8 mouse cellular contexts compared by ENCODE assay signal in the genomic region with DNA sequence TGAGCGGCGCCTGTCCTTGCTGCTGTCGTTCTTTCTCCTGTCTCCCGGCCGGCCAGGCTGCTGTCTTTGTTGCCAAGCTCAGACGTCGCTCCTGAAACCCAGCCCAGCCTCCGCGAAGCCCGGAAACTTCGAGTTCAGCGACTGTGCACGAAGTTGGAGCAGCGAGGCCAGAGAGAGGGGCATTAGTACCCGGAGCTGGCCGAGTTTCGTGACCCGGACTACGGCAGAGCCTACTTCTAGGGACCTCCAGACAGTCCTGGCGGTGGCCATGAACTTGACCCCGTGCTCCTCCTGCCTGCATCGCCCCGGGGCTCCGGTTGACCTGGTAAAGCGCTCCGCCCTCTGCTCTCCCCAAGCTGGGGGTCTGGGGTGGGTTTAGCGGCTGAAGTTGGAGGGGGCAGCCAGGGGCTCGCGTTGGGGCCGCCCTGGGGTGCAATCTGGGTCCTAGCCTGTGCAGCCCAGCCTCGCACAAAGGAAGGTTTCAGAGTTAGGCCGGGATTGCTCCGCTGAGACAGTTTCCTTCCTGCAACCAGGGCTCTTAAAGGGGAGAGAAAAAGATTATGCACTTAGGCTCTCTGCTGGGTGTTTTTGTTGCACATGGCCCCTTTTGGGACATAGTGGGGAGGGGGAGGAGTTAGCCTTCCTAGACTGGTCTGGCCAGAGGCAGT.
A peak's percentile ranks its signal among the peaks of the same experiment; 100 is the strongest.
DNase-seq lines count a peak whose midpoint lies in the region; ATAC-seq and TF ChIP-seq lines count a peak whose summit lies in the region.

No protein-coding gene starts in this region.

- H3K4me3 ChIP-seq in embryonic facial prominence, embryonic 14.5 days (ENCODE audit: low read depth, low read length), result peak overlapping the region; percentile 53
- peak overlapping the region; percentile 56 for H3K4me3 ChIP-seq in heart, embryonic 15.5 days
- peak overlapping the region; percentile 38 for H3K4me3 ChIP-seq in kidney, postnatal 0 days (replicated peaks; ENCODE audit: low read depth, low read length)

- ATAC-seq in embryonic facial prominence, embryonic 14.5 days (ENCODE audit: low read depth), result peak; percentile 60
- ATAC-seq in heart, embryonic 15.5 days (replicated peaks; ENCODE audit: insufficient number of reproducible peaks, insufficient read depth, low FRiP score, low read depth), result peak; percentile 66
- peak; percentile 69 for ATAC-seq in kidney, postnatal 0 days (replicated peaks; ENCODE audit: low FRiP score, low read depth)

- no peaks in the 10 kb centered on the region for H3K27me3 ChIP-seq in embryonic facial prominence, embryonic 14.5 days (replicated peaks; ENCODE audit: control insufficient read depth, insufficient read depth, low read length)
- no peaks in the 10 kb centered on the region for H3K27me3 ChIP-seq in heart, embryonic 15.5 days
- no peaks in the 10 kb centered on the region for H3K27me3 ChIP-seq in kidney, postnatal 0 days (ENCODE audit: insufficient read depth, low read length)

- 0 out of 2 replicates have a peak, but pooled peaks cover 4% of the 10 kb centered on the region for H3K36me3 ChIP-seq in embryonic facial prominence, embryonic 14.5 days (ENCODE audit: control insufficient read depth, insufficient read depth, low read length)
- H3K36me3 ChIP-seq in heart, embryonic 15.5 days, result no peaks in the 10 kb centered on the region
- no peaks in the 10 kb centered on the region for H3K36me3 ChIP-seq in kidney, postnatal 0 days (ENCODE audit: insufficient read depth, low read length)

- DNase-seq in urinary bladder, adult 18-20 months (ENCODE audit: low spot score in 2 of 2), result peak; percentile 71
- DNase-seq in urinary bladder, adult 2 months (ENCODE audit: low spot score), result no peak
- peak; percentile 74 for DNase-seq in embryonic facial prominence, embryonic 14.5 days (ENCODE audit: low spot score)
- peak; percentile 75 for DNase-seq in kidney, postnatal 0 days (ENCODE audit: low spot score)
- peak; percentile 80 for DNase-seq in lung, postnatal 36 days
- peak; percentile 44 for DNase-seq in right cerebral cortex, postnatal 4 days
- DNase-seq in frontal cortex, postnatal 10 days (ENCODE audit: low spot score in 2 of 2), result no peak

- peaks cover 9% of the 10 kb centered on the region for H3K4me1 ChIP-seq in embryonic facial prominence, embryonic 14.5 days (ENCODE audit: control insufficient read depth, insufficient read depth, low read length)
- peaks cover 23% of the 10 kb centered on the region for H3K4me1 ChIP-seq in heart, embryonic 15.5 days (replicated peaks)
- peaks cover 9% of the 10 kb centered on the region; the same call in 1 of the 2 replicates for H3K4me1 ChIP-seq in kidney, postnatal 0 days (replicated peaks; ENCODE audit: insufficient read depth, low read length)

- peak overlapping the region; percentile 86 for H3K9ac ChIP-seq in embryonic facial prominence, embryonic 14.5 days (ENCODE audit: low read depth, low read length)
- peak overlapping the region; percentile 83 for H3K9ac ChIP-seq in heart, embryonic 15.5 days
- H3K9ac ChIP-seq in kidney, postnatal 0 days (ENCODE audit: low read depth, low read length), result peak overlapping the region; percentile 71

- peak overlapping the region; percentile 87 for H3K4me2 ChIP-seq in embryonic facial prominence, embryonic 14.5 days (ENCODE audit: low read depth, low read length)
- H3K4me2 ChIP-seq in heart, embryonic 15.5 days, result peak overlapping the region; percentile 88
- peak overlapping the region; percentile 64 for H3K4me2 ChIP-seq in kidney, postnatal 0 days (ENCODE audit: low read length)

- no peaks in the 10 kb centered on the region for H3K9me3 ChIP-seq in embryonic facial prominence, embryonic 14.5 days (ENCODE audit: control insufficient read depth, low read length)
- no peaks in the 10 kb centered on the region for H3K9me3 ChIP-seq in heart, embryonic 15.5 days (replicated peaks)
- no peaks in the 10 kb centered on the region for H3K9me3 ChIP-seq in kidney, postnatal 0 days (replicated peaks; ENCODE audit: low read length)

- H3K27ac ChIP-seq in embryonic facial prominence, embryonic 14.5 days (replicated peaks; ENCODE audit: low read depth, low read length), result peak overlapping the region; percentile 89
- peak overlapping the region; percentile 84 for H3K27ac ChIP-seq in heart, embryonic 15.5 days
- peak overlapping the region; percentile 87 for H3K27ac ChIP-seq in kidney, postnatal 0 days

- no peak for TF ChIP-seq CTCF in kidney, postnatal 0 days (IDR thresholded peaks at IDR 0.05; ENCODE audit: low read depth)

- WGBS in embryonic facial prominence, embryonic 14.5 days, result 3% methylated on average over 30 of the region's 33 CpGs
- WGBS in heart, embryonic 15.5 days, result 1% methylated on average over 33 of the region's 33 CpGs
- 2% methylated on average over 33 of the region's 33 CpGs for WGBS in kidney, postnatal 0 days

Comparison
In these comparisons a context has a peak if more than half of its experiments do, and no peak if none do; other contexts are left out.
1. DNase-seq: peak in urinary bladder, adult 18-20 months (2 of 2), embryonic facial prominence, embryonic 14.5 days (single experiment), kidney, postnatal 0 days (single experiment), lung, postnatal 36 days (single experiment) and right cerebral cortex, postnatal 4 days (single experiment); none in urinary bladder, adult 2 months (single experiment) and frontal cortex, postnatal 10 days (0 of 2).
2. Peak in every context shown above with its lines, with median percentiles within 50 percentile points of each other: ATAC-seq, H3K27ac ChIP-seq, H3K4me2 ChIP-seq, H3K4me3 ChIP-seq and H3K9ac ChIP-seq.